Mouse (Mus musculus) cortical plate, adult 2 months (tissue): ENCODE data around the gene RPS10-NUDT3. TPM values are rescaled to one million over a fixed set of nuclear protein-coding genes. Genes with fewer than 3 reads are reported as not detected.

Source experiments
- H3K27ac ChIP-seq: fragments of 200-500 bp; 2 replicates; pipeline ENCODE4 v1.5.1; 2012; ENCODE audit warnings: low read length, control low read depth, inconsistent platforms; ENCODE audit not compliant: insufficient read depth
- H3K4me1 ChIP-seq: fragments of 200-500 bp; 2 replicates; pipeline ENCODE4 v1.6.1; 2011; ENCODE audit warnings: low read length; ENCODE audit not compliant: control insufficient read depth, insufficient read depth
- H3K4me3 ChIP-seq: fragments of 200-500 bp; 2 replicates; pipeline ENCODE4 v1.5.1; 2011; ENCODE audit warnings: mild to moderate bottlenecking, low read length, control low read depth; ENCODE audit not compliant: insufficient read depth
- CTCF ChIP-seq: fragments of 200-500 bp; IDR thresholded peaks from 2 replicates; pipeline ENCODE4 v1.5.1; 2011; ENCODE audit warnings: mild to moderate bottlenecking, control low read depth, low read length; ENCODE audit not compliant: insufficient read depth; ENCODE audit errors: extremely low read depth
- POLR2A ChIP-seq: fragments of 200-500 bp; IDR thresholded peaks from 2 replicates; pipeline ENCODE4 v1.6.1; 2011; ENCODE audit warnings: mild to moderate bottlenecking, low read length, control low read depth; ENCODE audit not compliant: insufficient read depth; ENCODE audit errors: extremely low read depth
- polyA plus RNA-seq: library from polyadenylated mRNA; depleted of rRNA; stranded (reverse); fragments of >200 nt; gene quantifications from 2 replicates; pipeline ENCODE4 v1.2.3, GENCODE M21; 2012

Gene RPS10-NUDT3
- polyA plus RNA-seq, 1 experiment: 0.15 TPM

GRCm38 (mm10) chr17:27656414-27656813 is 21.4 kb upstream of the RPS10-NUDT3 start:
- TF ChIP-seq CTCF (no peak), POLR2A (no peak)
- H3K4me1 ChIP-seq: no peaks in the 10 kb centered on the region
- peak overlapping the region; percentile 75 for H3K27ac ChIP-seq
- peak overlapping the region; percentile 85 for H3K4me3 ChIP-seq

- Histone ChIP-seq H3K4me1 (no peaks in the 10 kb centered on the region), H3K4me3 (peak overlapping the region; percentile 85), H3K27ac (peak overlapping the region; percentile 75)
- TF ChIP-seq CTCF (no peak), POLR2A (no peak)
Measured at GRCm38 (mm10) chr17:27656011-27656399, 21.0 kb upstream of the RPS10-NUDT3 start.

- Histone ChIP-seq H3K4me3 (peak within 1 kb of the TSS; percentile 85), H3K4me1 (no peaks in the 10 kb centered on the region), H3K27ac (peak within 1 kb of the TSS; percentile 86)
- TF ChIP-seq POLR2A (peak; percentile 63; the same call in 1 of the 2 replicates), CTCF (no peak)
Measured at GRCm38 (mm10) chr17:27655089-27656010, 20.3 kb upstream of the RPS10-NUDT3 start, which contains the start of gene Pacsin1. Pacsin1 (plus strand) TSS chr17:27655509.

- H3K27ac ChIP-seq: no peak overlapping the region
- H3K4me1 ChIP-seq: no peaks in the 10 kb centered on the region
- no peak for TF ChIP-seq CTCF
- no peak for TF ChIP-seq POLR2A
- H3K4me3 ChIP-seq: no peak overlapping the region
Measured at GRCm38 (mm10) chr17:27653253-27653959, 18.4 kb upstream of the RPS10-NUDT3 start.

GRCm38 (mm10) chr17:27652046-27652790 is 17.2 kb upstream of the RPS10-NUDT3 start:
- TF ChIP-seq CTCF: no peak
- no peak for TF ChIP-seq POLR2A
- Histone ChIP-seq H3K4me3 (no peak overlapping the region), H3K27ac (no peak overlapping the region), H3K4me1 (no peaks in the 10 kb centered on the region)

GRCm38 (mm10) chr17:27650586-27650985 is 15.6 kb upstream of the RPS10-NUDT3 start:
- Histone ChIP-seq H3K4me3 (no peak overlapping the region), H3K27ac (no peak overlapping the region), H3K4me1 (no peaks in the 10 kb centered on the region)
- TF ChIP-seq CTCF (no peak), POLR2A (no peak)

- no peak overlapping the region for H3K27ac ChIP-seq
Measured at GRCm38 (mm10) chr17:27650160-27650559, 15.1 kb upstream of the RPS10-NUDT3 start.

GRCm38 (mm10) chr17:27645807-27646206 is 10.8 kb upstream of the RPS10-NUDT3 start:
- no peaks in the 10 kb centered on the region for H3K4me1 ChIP-seq
- H3K27ac ChIP-seq: no peak overlapping the region
- H3K4me3 ChIP-seq: no peak overlapping the region
- TF ChIP-seq POLR2A (no peak), CTCF (no peak)

More at GRCm38 (mm10) chr17:27650160-27650559, 15.1 kb upstream of the RPS10-NUDT3 start:
- TF ChIP-seq POLR2A (no peak), CTCF (peak; percentile 88)
- no peaks in the 10 kb centered on the region for H3K4me1 ChIP-seq
- no peak overlapping the region for H3K4me3 ChIP-seq

GRCm38 (mm10) chr17:27644572-27644971 is 9.6 kb upstream of the RPS10-NUDT3 start:
- no peak for TF ChIP-seq POLR2A
- 0 out of 2 replicates have a peak, but pooled peaks have one; percentile 13 for TF ChIP-seq CTCF
- Histone ChIP-seq H3K27ac (no peak overlapping the region), H3K4me3 (no peak overlapping the region), H3K4me1 (no peaks in the 10 kb centered on the region)
